Mouse (Mus musculus) ovary, postnatal 14 days (tissue): ENCODE results near the gene Lgi1.

Source experiments
- DNase-seq: peaks from one replicate; pipeline ENCODE4 v3.0.0; 2022; ENCODE audit warnings: low spot score

Lgi1 gene

DNA sequence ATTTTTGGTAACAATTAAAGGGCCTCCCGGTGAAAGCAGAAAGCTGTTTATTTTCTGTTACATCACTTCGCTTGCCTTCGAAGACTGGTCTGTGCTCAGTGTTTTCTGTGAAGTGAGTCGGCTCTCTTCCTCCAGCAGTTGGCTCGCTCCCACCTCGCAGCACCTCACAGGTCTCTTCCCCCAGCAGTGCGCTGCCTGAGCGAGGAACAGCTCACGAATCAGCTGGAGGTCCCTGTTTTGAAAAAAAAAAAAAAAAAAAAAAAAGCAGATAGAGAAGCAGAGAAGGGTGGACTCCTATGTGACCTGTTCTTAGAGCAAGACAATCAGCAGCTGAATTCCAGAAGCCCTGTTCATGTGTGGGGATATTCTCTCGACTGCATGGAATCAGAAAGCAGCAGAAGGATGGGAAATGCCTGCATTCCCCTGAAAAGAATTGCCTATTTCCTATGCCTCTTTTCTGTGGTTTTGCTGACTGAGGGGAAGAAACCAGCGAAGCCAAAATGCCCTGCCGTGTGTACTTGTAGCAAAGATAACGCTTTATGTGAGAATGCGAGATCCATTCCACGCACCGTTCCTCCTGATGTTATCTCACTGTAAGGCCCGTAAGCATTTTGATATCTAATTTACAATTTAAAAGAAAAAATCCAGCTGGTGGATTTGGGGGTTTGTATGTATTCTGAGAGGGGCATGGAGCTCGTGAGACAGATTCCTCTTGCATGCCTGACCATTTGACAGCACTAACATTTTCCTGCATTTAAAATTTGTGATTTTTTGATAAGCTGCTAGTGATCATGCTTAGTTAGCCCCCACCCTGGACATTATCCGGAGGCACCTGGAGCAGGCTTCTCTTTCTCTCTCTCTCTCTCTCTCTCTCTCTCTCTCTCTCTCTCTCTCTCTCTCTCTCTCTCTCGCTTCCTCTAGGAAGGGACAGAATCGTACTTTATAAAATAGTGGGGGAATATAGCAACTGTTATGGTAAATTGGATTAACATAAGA, at the start of gene Lgi1:
TSS of gene Lgi1 (plus strand) at position 32 of the 996 bp plus-strand sequence.
- DNase-seq, result no peak

DNA sequence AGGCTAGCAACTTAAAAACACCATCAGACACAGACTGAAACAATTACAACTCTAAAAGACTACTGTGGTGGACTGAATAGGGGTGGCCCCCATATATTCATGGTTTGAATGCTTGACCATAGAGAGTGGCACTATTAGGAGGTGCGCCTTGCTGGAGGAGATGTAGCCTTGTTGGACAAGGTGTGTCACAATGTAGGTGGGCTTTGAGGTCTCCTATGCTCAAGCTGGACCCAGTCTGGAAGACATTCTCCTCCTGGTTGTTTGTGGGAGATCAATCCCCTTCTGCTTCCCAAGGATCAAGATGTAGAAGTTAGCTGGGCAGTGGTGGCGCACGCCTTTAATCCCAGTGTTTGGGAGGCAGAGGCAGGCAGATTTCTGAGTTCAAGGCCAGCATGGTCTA, 46.6 kb upstream of the Lgi1 start:
- no peak for DNase-seq

DNA sequence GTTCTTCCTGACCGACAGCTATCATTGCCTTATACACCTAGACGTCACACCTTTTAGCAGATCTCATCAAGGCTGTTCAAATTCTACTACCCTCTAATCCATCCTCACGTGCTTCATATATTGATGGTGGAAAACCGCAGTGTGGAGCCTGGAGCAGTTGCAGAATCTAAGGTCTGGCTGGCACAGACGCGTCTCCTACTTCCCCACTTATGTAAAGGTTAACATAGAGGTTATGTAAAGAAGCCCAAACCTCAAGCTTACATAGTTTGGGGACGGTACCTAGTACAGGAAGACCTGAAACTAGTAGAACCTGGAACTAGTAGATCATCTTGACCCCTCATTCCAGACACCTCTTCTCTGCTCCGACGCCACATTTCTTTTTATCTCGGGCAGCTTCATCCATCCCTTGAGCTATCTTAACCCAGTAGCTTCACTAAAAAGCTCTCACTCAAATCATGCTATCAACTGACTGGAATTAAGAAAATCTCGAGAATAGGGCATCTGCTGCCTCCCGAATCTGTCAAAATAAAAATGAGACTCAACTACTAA, 40.9 kb upstream of the Lgi1 start:
- no peak for DNase-seq

DNA sequence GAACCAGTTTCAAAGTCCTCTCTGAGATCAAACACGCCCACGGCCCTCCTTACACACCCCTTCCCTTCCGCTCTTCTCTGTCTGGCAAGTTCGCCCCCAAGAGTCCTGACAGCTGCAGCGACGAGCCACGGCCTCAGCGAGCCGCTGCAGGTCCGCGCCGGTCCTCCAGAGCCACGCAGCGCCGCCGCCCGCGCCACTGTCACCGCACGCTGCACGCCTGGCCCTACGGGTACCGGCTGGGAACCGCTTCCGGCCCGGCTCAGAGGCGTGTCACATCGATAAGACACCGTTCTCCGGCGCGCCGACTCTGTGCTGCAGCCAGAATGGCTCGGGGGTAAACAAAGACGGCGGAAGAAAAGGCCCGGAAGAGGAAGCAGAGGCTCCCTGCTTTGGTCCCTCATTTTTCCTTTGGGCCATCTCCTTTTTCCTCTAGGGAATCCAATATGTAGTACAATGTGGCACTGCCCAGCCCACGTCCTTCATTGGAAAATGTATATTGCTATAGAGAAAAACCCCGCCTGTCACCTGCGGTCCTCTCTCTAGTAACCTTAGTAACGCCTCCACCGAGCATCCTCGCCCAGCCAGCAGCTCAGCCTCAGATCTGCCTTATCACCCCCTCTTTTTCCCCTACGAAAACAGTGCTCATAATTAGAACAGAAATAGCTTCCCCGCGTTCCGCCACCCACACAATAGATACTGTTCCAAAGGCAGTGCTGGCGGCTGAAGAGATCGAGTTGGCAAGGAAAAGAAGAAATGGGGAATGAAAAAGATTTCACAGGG, 40.2 kb upstream of the Lgi1 start, which contains the start of gene Fra10ac1:
TSS of gene Fra10ac1 (minus strand) at position 252 of the 780 bp plus-strand sequence.
- DNase-seq, result peak; percentile 90

DNA sequence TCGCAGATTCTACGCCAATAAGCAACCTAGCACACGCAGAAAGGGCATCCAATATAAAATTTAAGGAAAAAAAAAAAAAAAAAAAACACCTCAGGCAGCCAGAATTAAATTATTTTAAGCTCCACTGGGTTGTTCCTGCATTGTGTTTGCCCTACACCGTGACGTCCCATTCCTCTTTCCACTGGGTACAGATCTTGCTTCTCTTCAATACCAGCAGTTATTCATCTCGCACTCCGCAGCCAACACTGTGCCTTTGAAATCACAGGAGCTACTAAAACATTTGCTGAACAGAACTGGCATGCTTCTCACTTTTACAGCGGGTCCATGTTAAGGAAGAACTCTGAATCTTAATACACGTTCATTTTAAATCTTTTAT, 39.7 kb upstream of the Lgi1 start:
- DNase-seq, result no peak

DNA sequence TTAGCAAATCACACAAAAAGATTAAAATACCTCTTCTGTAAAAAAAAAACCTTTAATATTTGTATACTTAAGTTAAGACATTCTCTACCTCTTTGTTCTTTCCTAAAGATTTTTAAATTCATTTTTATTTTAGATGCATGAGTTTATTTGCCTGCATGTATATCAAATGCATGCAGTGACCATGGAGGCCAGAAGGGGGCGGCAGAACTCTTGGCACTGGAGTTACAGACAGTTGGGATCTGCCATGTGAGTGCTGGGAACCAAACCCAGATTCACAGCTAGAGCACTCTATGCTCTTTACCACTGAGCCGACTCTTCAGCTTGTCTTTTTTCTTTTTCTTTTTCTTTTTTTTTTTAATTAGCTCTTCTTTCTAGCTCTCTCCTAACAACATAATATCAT, 35.6 kb upstream of the Lgi1 start:
- no peak for DNase-seq

DNA sequence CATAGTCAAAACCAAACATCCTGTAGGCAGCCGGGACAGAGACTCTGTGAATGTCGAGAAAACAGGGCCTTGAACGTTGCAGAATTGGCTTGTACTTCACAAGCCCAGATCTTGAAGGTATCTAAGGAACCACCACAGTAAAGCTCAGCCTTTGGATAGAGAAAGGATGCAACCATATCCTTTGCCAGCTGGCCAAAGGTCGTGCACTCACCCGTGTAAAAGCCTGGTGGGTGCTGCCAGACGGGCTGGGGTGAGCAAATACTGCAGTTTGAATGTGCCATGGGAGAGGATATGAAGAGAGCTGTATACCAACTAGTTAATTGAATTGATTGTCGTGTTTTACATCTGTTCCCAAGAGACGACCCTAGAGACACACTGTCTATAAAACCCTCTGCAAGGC, 32.2 kb upstream of the Lgi1 start:
- DNase-seq, result no peak

DNA sequence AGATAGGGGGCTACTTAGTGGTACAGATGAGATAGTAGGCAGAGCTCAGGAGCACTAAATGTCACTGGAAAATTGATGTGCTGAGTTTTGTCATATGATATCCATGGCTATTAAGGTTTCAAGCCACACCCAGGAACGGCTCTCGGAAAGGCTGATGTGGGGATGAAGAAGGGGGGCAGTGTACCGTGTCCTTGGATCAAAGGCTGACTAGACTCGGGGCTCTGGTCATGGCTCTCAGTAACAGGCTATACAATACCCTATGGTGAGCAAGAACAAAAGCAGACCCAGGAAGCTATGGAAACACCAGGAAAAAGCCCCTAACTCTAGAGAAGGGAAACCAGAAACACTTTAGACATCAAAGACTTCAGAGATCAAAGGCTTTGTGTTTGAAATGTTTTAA, 31.8 kb upstream of the Lgi1 start:
- no peak for DNase-seq

DNA sequence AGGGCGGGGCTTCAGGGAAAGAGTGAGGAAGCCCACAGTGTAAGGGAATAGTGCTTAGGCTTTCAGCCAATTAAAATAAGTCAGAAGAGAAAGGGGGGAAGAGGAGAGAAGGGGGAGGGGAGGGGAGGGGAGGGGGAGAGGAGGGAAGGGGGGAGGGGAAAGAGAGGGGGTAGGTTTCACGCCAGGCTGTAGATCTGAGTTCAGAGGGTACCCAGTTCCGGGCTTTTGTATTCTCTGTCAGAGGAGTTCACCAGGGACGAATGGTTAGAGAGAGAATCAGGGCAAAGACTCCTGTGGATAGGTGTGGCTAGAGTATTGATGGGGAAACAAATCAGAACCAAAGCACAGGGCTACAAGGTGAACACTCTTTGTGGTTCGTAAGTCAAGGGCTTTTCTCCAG, 27.8 kb upstream of the Lgi1 start:
- no peak for DNase-seq

DNA sequence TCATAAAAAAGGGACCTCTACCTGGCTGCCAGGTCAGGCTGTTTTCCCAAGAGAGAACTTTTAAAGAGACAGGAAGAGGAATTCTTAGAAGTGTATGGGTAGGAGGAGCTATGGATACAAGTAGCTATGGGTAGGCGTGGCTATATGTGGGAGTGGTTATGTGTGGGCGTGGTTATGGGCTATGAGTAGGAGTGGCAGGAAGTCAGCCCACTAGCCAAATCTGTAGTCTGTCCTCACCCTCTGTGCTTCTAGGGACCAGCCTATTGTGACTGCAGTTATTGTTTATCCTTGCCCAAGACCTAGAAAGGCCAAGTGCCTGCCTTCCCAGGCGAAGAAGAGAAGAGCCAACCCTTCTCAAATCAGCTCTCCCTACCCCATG, 26.5 kb upstream of the Lgi1 start:
- no peak for DNase-seq

DNA sequence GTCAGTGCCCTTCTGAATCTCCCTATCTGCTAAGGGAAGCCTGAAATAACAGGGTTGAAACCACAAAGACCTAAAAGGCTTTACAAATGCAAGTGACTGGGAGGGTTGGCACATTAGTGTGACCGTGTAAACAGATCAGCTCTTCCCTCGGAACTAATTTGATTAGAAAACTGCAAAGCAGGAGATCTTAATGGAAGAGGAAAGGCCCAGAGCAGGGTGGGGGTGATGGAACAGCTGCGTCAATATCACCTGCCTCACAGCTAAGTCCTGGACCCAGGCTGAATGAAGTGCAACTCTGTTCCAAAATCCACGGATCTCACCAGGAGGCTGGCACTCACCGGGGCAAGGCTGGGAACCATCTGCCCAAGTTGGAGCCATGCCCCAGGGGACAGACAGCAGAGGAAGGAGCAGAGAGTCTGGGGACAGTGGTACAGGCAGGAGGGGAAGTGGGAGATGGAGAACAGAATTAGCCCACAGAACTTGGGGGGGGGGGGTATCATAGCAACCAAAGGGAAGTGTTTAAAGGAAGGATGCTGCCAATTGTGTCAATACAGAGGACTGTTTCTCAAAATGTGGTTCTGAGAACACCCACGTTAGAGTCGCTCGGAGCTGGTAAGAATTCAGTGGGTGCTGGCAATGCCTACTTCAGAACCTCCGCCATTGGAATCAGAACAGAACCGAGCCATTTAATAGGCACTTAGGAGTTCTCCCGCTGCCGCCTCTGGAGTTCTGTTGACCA, 26.0 kb upstream of the Lgi1 start:
- no peak for DNase-seq

DNA sequence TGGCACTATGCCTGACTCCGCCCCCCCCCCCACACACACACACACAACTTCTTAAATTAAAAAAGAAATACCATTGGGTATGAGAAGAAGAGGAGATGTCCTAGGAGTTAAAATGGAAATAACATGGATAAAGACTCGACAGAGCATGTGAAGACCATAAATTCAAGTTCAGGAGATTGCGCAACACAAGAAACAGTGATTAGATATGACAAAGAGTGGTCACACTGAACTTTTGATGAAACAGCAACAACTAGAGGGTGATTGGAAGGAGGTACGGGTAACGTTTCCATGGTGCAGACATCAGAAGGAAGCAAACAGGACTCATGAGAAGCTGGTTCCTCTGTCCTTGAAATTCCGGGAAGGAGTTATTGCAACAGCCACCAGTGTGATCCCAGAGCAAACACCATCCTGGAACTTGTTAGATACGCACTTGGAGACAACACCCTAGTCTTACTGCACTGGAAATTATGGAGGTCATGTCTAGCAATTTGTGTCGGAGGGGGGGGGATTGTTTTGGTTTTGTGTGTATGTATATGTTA, 22.0 kb upstream of the Lgi1 start:
- DNase-seq, result no peak

DNA sequence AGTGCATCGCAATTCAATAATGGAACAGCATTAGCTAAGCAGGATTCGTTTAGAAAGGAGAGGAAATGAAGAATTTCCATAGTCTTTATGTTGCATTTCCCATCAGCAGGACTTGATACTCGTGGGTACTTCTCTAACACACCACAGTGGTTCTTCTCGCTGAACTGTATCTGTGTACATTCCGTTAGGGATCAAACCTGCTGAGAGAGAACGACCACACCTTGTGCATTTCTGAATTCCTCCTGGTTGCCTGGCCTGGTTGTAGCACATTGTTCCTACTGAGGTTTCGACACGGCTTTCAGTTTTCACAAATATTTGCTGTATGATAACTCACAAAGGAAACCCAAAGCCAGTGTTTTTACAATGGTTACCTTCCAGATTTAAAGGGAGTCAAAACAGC, 19.6 kb upstream of the Lgi1 start:
- DNase-seq, result no peak

DNA sequence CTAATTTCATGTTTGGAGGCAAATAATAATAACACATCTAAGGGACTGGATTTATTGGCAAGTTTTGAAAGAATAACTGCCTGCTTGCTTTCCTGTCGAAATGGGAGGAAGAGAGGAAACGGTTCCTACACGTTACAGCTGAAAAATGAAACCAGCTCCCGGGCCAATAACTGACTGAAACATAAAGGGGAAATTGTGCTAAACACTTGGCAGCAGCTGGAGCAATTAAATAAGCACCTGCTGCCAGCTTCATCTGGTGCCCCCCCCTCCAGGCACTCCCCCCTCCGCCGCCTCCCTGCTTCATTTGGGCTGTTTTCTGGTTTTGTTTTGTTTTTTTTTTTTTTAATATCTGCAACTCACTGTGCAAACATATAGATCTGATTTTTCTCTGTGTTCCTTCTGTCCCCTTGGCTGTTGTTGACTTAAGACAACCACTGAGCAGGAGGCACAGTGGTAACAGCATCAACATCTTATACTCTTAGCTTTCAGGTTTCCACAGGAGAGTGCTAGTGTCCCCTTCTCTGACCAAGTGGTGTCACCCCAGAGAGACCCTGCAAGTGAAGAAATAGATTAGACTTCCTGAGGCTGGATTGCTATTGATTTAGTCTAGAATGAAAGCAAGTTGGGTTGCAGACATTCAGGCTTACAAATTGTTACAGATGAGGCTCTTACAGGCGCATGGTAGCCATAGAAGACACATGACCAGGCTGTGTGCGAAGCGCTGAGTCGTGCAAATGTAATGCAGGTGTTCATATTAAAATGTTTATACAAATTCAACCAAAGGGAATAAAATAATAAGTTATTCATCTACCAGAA, 18.8 kb upstream of the Lgi1 start:
- no peak for DNase-seq

DNA sequence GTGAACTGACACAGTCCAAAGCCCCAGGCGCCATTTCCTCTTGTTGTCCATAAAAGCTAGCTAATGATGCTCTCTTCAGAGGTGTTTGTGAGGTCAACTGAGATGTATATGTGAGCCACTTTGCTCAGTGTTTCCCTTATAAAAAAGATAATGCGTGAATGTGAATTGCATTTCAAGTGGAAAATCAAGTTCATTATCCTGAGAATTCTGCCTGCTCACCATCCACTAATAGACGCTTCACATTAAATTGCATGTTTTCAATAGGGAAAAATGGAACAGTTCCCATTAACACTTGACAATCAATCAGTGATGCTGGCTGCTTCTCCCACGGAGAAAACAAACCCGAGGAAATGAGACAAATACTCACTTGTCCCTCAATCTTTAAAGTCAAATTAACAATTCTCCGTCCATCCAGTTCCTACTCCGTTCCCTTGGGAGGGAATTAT, 18.1 kb upstream of the Lgi1 start:
- DNase-seq, result no peak

DNA sequence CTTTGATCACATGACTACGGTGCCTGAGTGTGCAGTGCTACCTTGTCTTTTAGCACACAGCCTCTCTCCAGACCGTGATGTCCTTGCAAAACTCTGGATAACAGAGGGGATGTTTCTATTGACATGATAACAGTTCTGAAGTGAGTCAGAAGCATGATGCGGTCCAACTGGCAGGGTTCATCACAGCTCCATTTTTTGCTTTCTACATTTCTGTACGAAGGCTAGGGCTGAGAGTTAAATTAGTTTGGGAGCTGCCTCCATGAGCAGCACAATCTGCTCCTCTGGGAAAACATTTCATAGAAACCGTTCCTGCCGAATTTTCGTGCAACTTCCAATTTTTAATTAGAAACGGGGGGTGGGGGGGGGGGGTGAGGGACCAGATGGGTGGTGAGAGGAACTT, 14.7 kb upstream of the Lgi1 start:
- no peak for DNase-seq

DNA sequence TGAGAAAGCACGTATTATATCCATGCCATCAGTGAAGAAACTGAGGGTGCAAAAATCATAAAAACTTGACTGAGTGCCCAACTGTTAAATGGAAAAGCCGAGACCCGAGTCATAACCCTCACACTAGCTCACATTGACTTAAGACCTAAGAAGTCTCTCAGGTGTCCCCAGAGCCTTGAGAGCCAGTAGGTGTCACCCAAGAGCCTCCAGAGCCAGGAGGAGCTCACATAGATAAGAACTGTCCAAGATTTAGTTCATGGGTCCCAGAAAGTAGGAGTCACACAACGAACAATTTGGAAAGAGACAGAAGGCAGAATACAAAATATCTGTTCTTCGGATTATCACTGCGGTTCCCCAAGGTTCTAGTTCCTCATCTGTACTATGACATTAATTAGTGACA, 10.5 kb upstream of the Lgi1 start:
- DNase-seq, result no peak

DNA sequence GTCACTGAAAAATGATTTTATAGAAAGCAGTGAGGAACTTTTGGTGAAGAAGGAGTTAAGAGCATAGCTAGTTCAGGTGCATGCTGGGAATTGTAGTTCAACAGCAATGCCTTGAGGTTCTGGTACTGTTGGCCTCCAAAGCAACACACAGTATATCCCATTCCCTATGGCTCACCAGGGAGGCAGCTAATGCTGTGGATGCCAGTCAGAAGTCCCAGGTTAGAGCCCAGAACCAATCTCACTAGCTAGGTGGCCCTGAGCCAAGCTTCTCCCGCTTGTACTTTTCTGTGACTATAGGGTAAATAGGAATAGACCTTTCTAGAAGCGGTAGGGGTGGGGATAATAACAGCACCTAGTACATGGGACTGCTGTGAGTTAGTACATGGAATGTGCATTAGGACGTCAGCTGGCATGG, 5.7 kb upstream of the Lgi1 start:
- no peak for DNase-seq

DNA sequence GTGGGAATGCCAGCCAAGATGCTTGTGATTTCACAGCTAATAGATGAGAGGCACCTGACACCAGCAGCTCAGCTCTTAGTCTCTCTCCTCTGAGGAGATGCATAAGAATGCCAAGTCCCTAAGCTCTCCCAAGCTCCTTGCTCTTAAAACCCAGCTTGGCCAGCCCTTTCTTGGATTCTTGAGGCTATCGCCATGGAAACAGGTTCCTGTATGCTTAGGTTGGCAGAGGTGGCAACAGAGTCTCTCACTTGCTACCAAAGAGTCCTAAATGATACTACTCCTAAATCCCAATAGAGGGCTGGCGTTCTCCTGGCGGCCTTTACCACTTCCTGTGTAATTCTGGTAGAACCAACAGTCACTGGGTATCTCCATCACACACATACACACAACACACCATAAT, 4.9 kb upstream of the Lgi1 start:
- no peak for DNase-seq

DNA sequence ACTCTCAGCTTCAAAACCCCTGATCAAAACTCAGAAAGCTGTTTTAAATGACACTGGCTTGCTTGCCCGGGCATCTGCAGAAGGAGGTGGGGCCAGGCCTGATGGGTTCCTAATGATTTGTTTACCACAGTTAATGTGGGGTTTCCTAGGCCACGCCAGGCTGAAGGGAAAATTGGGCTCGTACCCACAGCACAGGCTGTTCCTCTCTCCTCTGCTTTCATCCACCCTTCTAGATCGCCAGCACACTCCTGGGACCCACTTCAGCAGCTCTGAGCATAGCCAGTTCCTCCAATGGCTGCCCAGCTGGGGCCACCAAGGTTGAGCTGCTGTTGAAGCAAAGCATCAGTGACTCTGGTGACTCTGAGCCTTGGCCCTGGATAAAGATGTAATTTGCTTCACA, 4.0 kb upstream of the Lgi1 start:
- DNase-seq, result no peak

DNA sequence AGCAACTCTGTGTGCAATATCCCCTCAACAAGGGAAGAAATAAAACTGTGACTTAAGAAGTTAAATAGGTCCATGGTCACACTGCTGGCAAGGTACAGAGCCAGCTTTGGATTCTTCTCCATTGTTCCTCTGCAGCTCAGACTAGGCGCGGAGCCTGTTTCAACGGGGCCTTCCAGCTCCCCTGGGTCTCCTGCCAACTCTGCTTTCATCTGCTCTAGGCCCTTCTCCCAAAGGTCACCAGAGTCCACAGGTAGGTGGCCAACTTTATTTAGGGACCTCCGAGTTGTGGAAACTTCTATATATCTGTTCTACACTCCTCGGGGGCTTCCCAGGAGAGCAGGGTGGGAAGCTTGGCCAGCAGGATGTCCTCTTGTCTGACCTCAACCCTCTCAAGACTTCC, 3.0 kb upstream of the Lgi1 start:
- DNase-seq, result no peak
